Mouse (Mus musculus) embryo, embryonic 10.5 days (tissue): ENCODE results near the gene Cobl.

Experiments
- DNase-seq: peaks from one replicate; pipeline ENCODE4 v3.0.0-alpha.2; 2015; ENCODE audit warnings: low spot score

Gene Cobl

GRCm38 (mm10) chr11:12464181-12465162 lies at the start of gene Cobl:
TSS of gene Cobl (minus strand) at chr11:12464960.
- peak; percentile 48 for DNase-seq

- DNase-seq: peak; percentile 42
Observed at GRCm38 (mm10) chr11:12513796-12514195, 49.0 kb upstream of the Cobl start.

- no peak for DNase-seq
Observed at GRCm38 (mm10) chr11:12506371-12506890, 41.7 kb upstream of the Cobl start.

- no peak for DNase-seq
Observed at GRCm38 (mm10) chr11:12503756-12504155, 39.0 kb upstream of the Cobl start.

GRCm38 (mm10) chr11:12501721-12502120 lies 37.0 kb upstream of the Cobl start:
- no peak for DNase-seq

GRCm38 (mm10) chr11:12493791-12494190 lies 29.0 kb upstream of the Cobl start:
- DNase-seq: no peak

GRCm38 (mm10) chr11:12479856-12480403 lies 15.2 kb upstream of the Cobl start:
- no peak for DNase-seq

- no peak for DNase-seq
Observed at GRCm38 (mm10) chr11:12474299-12474935, 9.7 kb upstream of the Cobl start.

GRCm38 (mm10) chr11:12473625-12474298 lies 9.0 kb upstream of the Cobl start:
- no peak for DNase-seq

GRCm38 (mm10) chr11:12469638-12470037 lies 4.9 kb upstream of the Cobl start:
- DNase-seq: no peak

GRCm38 (mm10) chr11:12468661-12469060 lies 3.9 kb upstream of the Cobl start:
- DNase-seq: no peak

- no peak for DNase-seq
Observed at GRCm38 (mm10) chr11:12467836-12468235, 3.1 kb upstream of the Cobl start.

GRCm38 (mm10) chr11:12467217-12467616 lies 2.5 kb upstream of the Cobl start:
- no peak for DNase-seq

GRCm38 (mm10) chr11:12466606-12467005 lies 1.8 kb upstream of the Cobl start:
- DNase-seq: no peak

GRCm38 (mm10) chr11:12465229-12465628 lies 469 bp upstream of the Cobl start:
- DNase-seq: no peak

GRCm38 (mm10) chr11:12463615-12464170 lies 1.1 kb downstream of the Cobl start:
- DNase-seq: no peak

GRCm38 (mm10) chr11:12459781-12460581 lies 4.8 kb downstream of the Cobl start:
- no peak for DNase-seq

GRCm38 (mm10) chr11:12458814-12459213 lies 5.9 kb downstream of the Cobl start:
- no peak for DNase-seq

- DNase-seq: no peak
Observed at GRCm38 (mm10) chr11:12458392-12458791, 6.4 kb downstream of the Cobl start.

- no peak for DNase-seq
Observed at GRCm38 (mm10) chr11:12448101-12448500, 16.7 kb downstream of the Cobl start.

GRCm38 (mm10) chr11:12445222-12445621 lies 19.5 kb downstream of the Cobl start:
- no peak for DNase-seq
